Mouse (Mus musculus) kidney, adult 2 months (tissue): ENCODE measurements at regions not wholly inside any gene's neighbourhood (a gene's known extent, or its start where the extent isn't known, plus 50 kb on each side); places are given as distances from the start of the nearest gene placed in this dataset.
A peak's percentile ranks its signal among the peaks of the same experiment; 100 is the strongest.

ENCODE experiments used
- CTCF ChIP-seq: fragments of 200-500 bp; conservative IDR thresholded peaks from 2 replicates; pipeline ENCODE4 v1.5.1; 2011; ENCODE audit warnings: low read depth, mild to moderate bottlenecking, control low read depth, low read length, moderate library complexity, mixed read lengths; ENCODE audit not compliant: insufficient read depth, insufficient read length
- POLR2A ChIP-seq: fragments of 200-500 bp; IDR thresholded peaks from one replicate; pipeline ENCODE4 v1.6.1; 2011; ENCODE audit warnings: low read depth, low read length, control low read depth

GRCm38 (mm10) chr16:19146290-19146983, 167.4 kb downstream of the Olfr164 start:
- TF ChIP-seq CTCF (peak; percentile 43; the same call in 1 of the 2 replicates), POLR2A (no peak)
